Mouse (Mus musculus): ENCODE measurements at regions not wholly inside any gene's neighbourhood (a gene's known extent, or its start where the extent isn't known, plus 50 kb on each side); places are given as distances from the start of the nearest gene placed in this dataset.

GRCm38 (mm10) chr1:194565574-194565973 lies 52.4 kb upstream of the Plxna2 start:
- no peaks in the 10 kb centered on the region for H3K27me3 ChIP-seq (ENCODE audit: control insufficient read depth, insufficient read depth, low read length)
- H3K9ac ChIP-seq (replicated peaks; ENCODE audit: low read length), result no peak overlapping the region
- H3K4me3 ChIP-seq (ENCODE audit: low read depth, low read length), result no peak overlapping the region
- H3K27ac ChIP-seq (replicated peaks; ENCODE audit: low read depth, low read length), result no peak overlapping the region
- H3K4me2 ChIP-seq (ENCODE audit: low read depth, low read length), result no peak overlapping the region
- no peaks in the 10 kb centered on the region for H3K4me1 ChIP-seq (ENCODE audit: control insufficient read depth, insufficient read depth, low read length)
- no peaks in the 10 kb centered on the region for H3K36me3 ChIP-seq (replicated peaks; ENCODE audit: control insufficient read depth, insufficient read depth, low read depth, low read length)
- no peak for DNase-seq (ENCODE audit: low spot score)
- WGBS, result 98% methylated on average over 1 of the region's 1 CpGs
- no peak for ATAC-seq (replicated peaks; ENCODE audit: insufficient number of reproducible peaks, low FRiP score, low TSS enrichment, low read depth)
- no peaks in the 10 kb centered on the region for H3K9me3 ChIP-seq (replicated peaks; ENCODE audit: control insufficient read depth, low read length)

DNA sequence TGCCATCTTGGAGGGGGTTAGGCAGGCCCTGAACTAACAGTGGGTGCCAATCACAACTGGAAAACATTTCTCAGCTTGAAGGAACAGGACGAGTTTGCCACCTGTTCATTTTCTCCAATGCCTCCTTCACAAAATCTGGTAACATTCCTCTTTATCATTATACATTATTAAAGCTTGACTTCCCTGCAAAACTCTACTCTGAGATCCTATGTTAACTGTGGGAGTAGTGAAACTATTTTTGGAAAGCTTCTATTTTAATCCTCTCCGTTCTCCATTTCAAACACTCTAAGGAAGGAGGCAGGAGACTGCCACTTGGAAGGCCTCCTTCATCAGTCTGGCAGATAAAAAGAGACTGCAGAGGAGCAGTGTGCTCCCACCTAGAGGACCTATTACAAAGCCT lies 54.1 kb upstream of the Plxna2 start:
- no peak for DNase-seq (ENCODE audit: low spot score)
- 67% methylated on average over 2 of the region's 2 CpGs for WGBS
- Histone ChIP-seq H3K27me3 (ENCODE audit: control insufficient read depth, insufficient read depth, low read length) (no peaks in the 10 kb centered on the region), H3K27ac (replicated peaks; ENCODE audit: low read depth, low read length) (no peak overlapping the region), H3K9ac (replicated peaks; ENCODE audit: low read length) (no peak overlapping the region), H3K36me3 (replicated peaks; ENCODE audit: control insufficient read depth, insufficient read depth, low read depth, low read length) (no peaks in the 10 kb centered on the region), H3K4me1 (ENCODE audit: control insufficient read depth, insufficient read depth, low read length) (no peaks in the 10 kb centered on the region), H3K4me2 (ENCODE audit: low read depth, low read length) (no peak overlapping the region), H3K4me3 (ENCODE audit: low read depth, low read length) (no peak overlapping the region), H3K9me3 (replicated peaks; ENCODE audit: control insufficient read depth, low read length) (no peaks in the 10 kb centered on the region)
- ATAC-seq (replicated peaks; ENCODE audit: insufficient number of reproducible peaks, low FRiP score, low TSS enrichment, low read depth), result no peak

DNA sequence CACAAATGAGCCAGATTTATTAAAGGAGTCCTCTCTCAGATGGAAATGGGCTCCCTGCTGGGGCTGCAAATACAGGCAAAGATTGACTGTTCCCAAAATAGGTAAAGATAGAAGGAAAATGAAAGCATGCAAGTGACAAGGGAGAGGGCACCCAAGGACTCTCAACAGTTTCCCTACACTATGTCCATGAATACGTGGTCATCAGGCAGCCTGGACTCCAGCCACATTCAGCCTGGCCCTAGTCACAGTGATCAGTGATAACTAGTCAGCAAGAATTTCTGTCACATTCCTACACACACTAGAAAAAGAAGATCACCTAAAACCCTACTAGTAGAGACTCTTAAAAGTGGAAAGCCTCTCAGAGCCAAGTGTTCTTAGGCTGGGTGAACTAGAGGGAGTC lies 56.9 kb upstream of the Plxna2 start:
- Histone ChIP-seq H3K27ac (replicated peaks; ENCODE audit: low read depth, low read length) (no peak overlapping the region), H3K4me1 (ENCODE audit: control insufficient read depth, insufficient read depth, low read length) (no peaks in the 10 kb centered on the region), H3K4me3 (ENCODE audit: low read depth, low read length) (no peak overlapping the region), H3K9ac (replicated peaks; ENCODE audit: low read length) (no peak overlapping the region), H3K4me2 (ENCODE audit: low read depth, low read length) (no peak overlapping the region), H3K9me3 (replicated peaks; ENCODE audit: control insufficient read depth, low read length) (no peaks in the 10 kb centered on the region), H3K36me3 (replicated peaks; ENCODE audit: control insufficient read depth, insufficient read depth, low read depth, low read length) (no peaks in the 10 kb centered on the region), H3K27me3 (ENCODE audit: control insufficient read depth, insufficient read depth, low read length) (no peaks in the 10 kb centered on the region)
- DNase-seq (ENCODE audit: low spot score), result no peak
- no peak for ATAC-seq (replicated peaks; ENCODE audit: insufficient number of reproducible peaks, low FRiP score, low TSS enrichment, low read depth)
- WGBS, result 72% methylated on average over 1 of the region's 1 CpGs

GRCm38 (mm10) chr1:194548661-194549060 lies 69.4 kb upstream of the Plxna2 start:
- H3K36me3 ChIP-seq (replicated peaks; ENCODE audit: control insufficient read depth, insufficient read depth, low read depth, low read length), result no peaks in the 10 kb centered on the region

DNA sequence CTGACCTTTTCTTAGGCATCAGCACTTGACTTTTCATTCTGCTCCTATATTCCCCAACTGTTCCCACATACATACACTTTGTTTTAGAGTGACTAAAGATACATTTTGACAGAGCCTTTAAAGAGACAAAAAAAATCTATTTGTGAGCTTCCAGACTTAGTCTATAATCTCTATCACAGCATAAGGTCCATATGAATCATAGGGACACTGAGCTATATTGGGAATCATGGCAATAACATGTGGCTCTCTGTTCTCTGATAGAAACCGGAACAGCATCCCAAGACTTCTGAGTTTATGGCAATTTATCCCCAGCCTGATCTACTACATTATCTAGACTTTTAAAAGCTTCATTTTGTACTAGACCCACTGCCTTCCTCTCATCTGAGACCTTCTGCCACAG lies 69.8 kb upstream of the Plxna2 start:
- Histone ChIP-seq H3K9me3 (replicated peaks; ENCODE audit: control insufficient read depth, low read length) (no peaks in the 10 kb centered on the region), H3K27ac (replicated peaks; ENCODE audit: low read depth, low read length) (no peak overlapping the region), H3K27me3 (ENCODE audit: control insufficient read depth, insufficient read depth, low read length) (no peaks in the 10 kb centered on the region), H3K36me3 (replicated peaks; ENCODE audit: control insufficient read depth, insufficient read depth, low read depth, low read length) (no peaks in the 10 kb centered on the region), H3K4me3 (ENCODE audit: low read depth, low read length) (no peak overlapping the region), H3K9ac (replicated peaks; ENCODE audit: low read length) (no peak overlapping the region), H3K4me2 (ENCODE audit: low read depth, low read length) (no peak overlapping the region), H3K4me1 (ENCODE audit: control insufficient read depth, insufficient read depth, low read length) (no peaks in the 10 kb centered on the region)
- DNase-seq (ENCODE audit: low spot score) (no peak), ATAC-seq (replicated peaks; ENCODE audit: insufficient number of reproducible peaks, low FRiP score, low TSS enrichment, low read depth) (no peak)
- 89% methylated on average over 1 of the region's 1 CpGs for WGBS

More at GRCm38 (mm10) chr1:194548661-194549060, 69.4 kb upstream of the Plxna2 start:
- no peak for DNase-seq (ENCODE audit: low spot score)
- Histone ChIP-seq H3K9me3 (replicated peaks; ENCODE audit: control insufficient read depth, low read length) (no peaks in the 10 kb centered on the region), H3K27me3 (ENCODE audit: control insufficient read depth, insufficient read depth, low read length) (no peaks in the 10 kb centered on the region), H3K4me3 (ENCODE audit: low read depth, low read length) (no peak overlapping the region), H3K4me2 (ENCODE audit: low read depth, low read length) (no peak overlapping the region), H3K27ac (replicated peaks; ENCODE audit: low read depth, low read length) (no peak overlapping the region), H3K9ac (replicated peaks; ENCODE audit: low read length) (no peak overlapping the region), H3K4me1 (ENCODE audit: control insufficient read depth, insufficient read depth, low read length) (no peaks in the 10 kb centered on the region)
- ATAC-seq (replicated peaks; ENCODE audit: insufficient number of reproducible peaks, low FRiP score, low TSS enrichment, low read depth), result no peak

- Histone ChIP-seq H3K4me3 (ENCODE audit: low read depth, low read length) (no peak overlapping the region), H3K4me1 (ENCODE audit: control insufficient read depth, insufficient read depth, low read length) (no peaks in the 10 kb centered on the region), H3K9ac (replicated peaks; ENCODE audit: low read length) (no peak overlapping the region), H3K27ac (replicated peaks; ENCODE audit: low read depth, low read length) (no peak overlapping the region), H3K36me3 (replicated peaks; ENCODE audit: control insufficient read depth, insufficient read depth, low read depth, low read length) (no peaks in the 10 kb centered on the region), H3K27me3 (ENCODE audit: control insufficient read depth, insufficient read depth, low read length) (no peaks in the 10 kb centered on the region), H3K9me3 (replicated peaks; ENCODE audit: control insufficient read depth, low read length) (no peaks in the 10 kb centered on the region), H3K4me2 (ENCODE audit: low read depth, low read length) (no peak overlapping the region)
- 96% methylated on average over 2 of the region's 2 CpGs for WGBS
- ATAC-seq (replicated peaks; ENCODE audit: insufficient number of reproducible peaks, low FRiP score, low TSS enrichment, low read depth) (no peak), DNase-seq (ENCODE audit: low spot score) (no peak)
Measured at GRCm38 (mm10) chr1:194540923-194541322, 77.1 kb upstream of the Plxna2 start.

DNA sequence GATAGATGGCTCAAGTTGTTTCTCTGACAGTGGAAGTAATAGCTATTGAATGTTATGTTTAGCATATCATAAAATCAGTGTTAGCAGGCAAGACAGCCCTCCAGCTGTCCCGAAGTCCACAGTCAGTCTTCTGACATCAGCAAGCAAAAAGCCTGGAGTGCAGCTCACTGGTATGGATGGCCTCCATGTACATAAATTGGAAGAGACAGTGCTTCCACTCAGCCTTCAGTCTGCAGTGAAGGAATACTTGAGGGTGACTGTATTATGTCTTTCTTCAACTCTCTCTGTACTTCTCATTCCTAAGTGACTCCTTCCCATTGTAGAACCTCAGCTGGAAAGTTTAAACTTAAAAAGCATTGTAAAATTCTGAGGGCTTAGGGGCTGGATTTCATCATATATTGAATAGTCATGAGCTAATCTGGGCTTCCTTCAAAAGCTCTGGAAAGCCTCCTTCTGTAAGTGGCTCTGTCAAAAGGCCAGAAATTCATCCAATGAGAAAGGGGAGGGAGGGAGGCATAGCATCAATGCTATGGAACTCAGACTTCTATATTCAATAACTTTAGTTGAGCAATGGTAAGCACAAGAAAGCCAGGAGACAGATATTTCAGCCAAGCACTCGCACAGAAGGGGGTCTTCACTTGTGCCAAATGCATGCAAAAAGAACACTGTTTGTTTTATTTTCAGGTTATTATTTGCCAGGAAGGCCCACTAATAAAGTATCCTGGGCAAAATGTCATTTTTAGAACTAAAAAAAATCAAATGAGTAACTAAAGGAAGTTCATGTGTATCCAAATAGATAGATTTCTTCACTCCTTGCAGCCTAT lies 90.5 kb upstream of the Plxna2 start:
- DNase-seq (ENCODE audit: low spot score) (no peak), ATAC-seq (replicated peaks; ENCODE audit: insufficient number of reproducible peaks, low FRiP score, low TSS enrichment, low read depth) (no peak)
- Histone ChIP-seq H3K27ac (replicated peaks; ENCODE audit: low read depth, low read length) (no peak overlapping the region), H3K27me3 (ENCODE audit: control insufficient read depth, insufficient read depth, low read length) (no peaks in the 10 kb centered on the region), H3K4me3 (ENCODE audit: low read depth, low read length) (no peak overlapping the region), H3K36me3 (replicated peaks; ENCODE audit: control insufficient read depth, insufficient read depth, low read depth, low read length) (no peaks in the 10 kb centered on the region), H3K4me1 (ENCODE audit: control insufficient read depth, insufficient read depth, low read length) (no peaks in the 10 kb centered on the region), H3K4me2 (ENCODE audit: low read depth, low read length) (no peak overlapping the region), H3K9ac (replicated peaks; ENCODE audit: low read length) (no peak overlapping the region), H3K9me3 (replicated peaks; ENCODE audit: control insufficient read depth, low read length) (no peaks in the 10 kb centered on the region)
- WGBS, result 81% methylated on average over 2 of the region's 2 CpGs

- Histone ChIP-seq H3K27ac (replicated peaks; ENCODE audit: low read depth, low read length) (no peak overlapping the region), H3K4me1 (ENCODE audit: control insufficient read depth, insufficient read depth, low read length) (no peaks in the 10 kb centered on the region), H3K27me3 (ENCODE audit: control insufficient read depth, insufficient read depth, low read length) (no peaks in the 10 kb centered on the region), H3K36me3 (replicated peaks; ENCODE audit: control insufficient read depth, insufficient read depth, low read depth, low read length) (no peaks in the 10 kb centered on the region), H3K9ac (replicated peaks; ENCODE audit: low read length) (no peak overlapping the region), H3K4me2 (ENCODE audit: low read depth, low read length) (no peak overlapping the region), H3K9me3 (replicated peaks; ENCODE audit: control insufficient read depth, low read length) (no peaks in the 10 kb centered on the region), H3K4me3 (ENCODE audit: low read depth, low read length) (no peak overlapping the region)
- no peak for DNase-seq (ENCODE audit: low spot score)
- no peak for ATAC-seq (replicated peaks; ENCODE audit: insufficient number of reproducible peaks, low FRiP score, low TSS enrichment, low read depth)
- 90% methylated on average over 2 of the region's 2 CpGs for WGBS
Measured at GRCm38 (mm10) chr1:194524976-194525375, 93.0 kb upstream of the Plxna2 start.

Measured in embryonic facial prominence, embryonic 11.5 days (tissue).